Mouse (Mus musculus) heart, postnatal 0 days (tissue): ENCODE measurements around the gene Gm4737.

ENCODE experiments used
- CTCF ChIP-seq: IDR thresholded peaks from 2 replicates; pipeline ENCODE4 v1.5.1; 2016; ENCODE audit warnings: antibody characterized with exemption, control low read depth, low read depth
- EP300 ChIP-seq: IDR thresholded peaks from 2 replicates; pipeline ENCODE4 v1.6.1; 2016; ENCODE audit warnings: antibody characterized with exemption, low read depth

DNA sequence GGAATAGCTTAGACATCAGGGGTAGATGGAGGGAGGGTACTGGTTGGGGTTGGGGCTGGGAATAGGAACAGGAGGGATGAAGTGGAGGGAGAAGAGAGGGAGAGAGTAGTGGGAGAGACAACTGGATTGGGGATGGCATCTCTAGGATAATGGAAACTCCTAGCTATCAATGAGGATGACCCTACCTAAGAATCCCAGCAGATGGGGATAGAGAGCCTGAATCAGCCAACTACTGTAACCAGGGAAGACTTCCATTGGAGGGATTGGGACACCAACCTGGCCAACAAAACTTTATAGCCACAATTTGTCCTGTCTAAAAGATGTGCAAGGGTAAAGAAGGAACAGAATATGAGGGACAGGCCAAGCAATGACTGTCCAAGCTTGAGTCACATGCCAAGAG, 3.7 kb downstream of the Gm4737 start:
- peak; percentile 41 for TF ChIP-seq CTCF
- TF ChIP-seq EP300, result no peak
